ENCODE assay signal across 8 mouse cellular contexts in genomic region chr2:158673493-158673892, GRCm38 (mm10). TPM values are rescaled to one million over a fixed set of nuclear protein-coding genes. Genes with fewer than 3 reads are reported as not detected.
A peak's percentile ranks its signal among the peaks of the same experiment; 100 is the strongest.
DNase-seq lines count a peak whose midpoint lies in the region; ATAC-seq and TF ChIP-seq lines count a peak whose summit lies in the region.

No protein-coding gene starts in this region.

- peaks cover 20% of the 10 kb centered on the region for H3K4me1 ChIP-seq in lung, embryonic 15.5 days
- peaks cover 34% of the 10 kb centered on the region for H3K4me1 ChIP-seq in lung, adult 2 months (ENCODE audit: control insufficient read depth, insufficient read depth, low read length)
- peaks cover 14% of the 10 kb centered on the region for H3K4me1 ChIP-seq in limb, embryonic 11.5 days (ENCODE audit: control insufficient read depth, insufficient read depth, low read length)

- H3K9me3 ChIP-seq in lung, embryonic 15.5 days, result no peaks in the 10 kb centered on the region
- no peaks in the 10 kb centered on the region for H3K9me3 ChIP-seq in limb, embryonic 11.5 days (ENCODE audit: control insufficient read depth, low read length)

- TF ChIP-seq POLR2A in lung, adult 2 months (IDR thresholded peaks at IDR 0.05; ENCODE audit: borderline replicate concordance, extremely low read depth, low read depth, low read length), result no peak

- intact Hi-C loops in gastrocnemius, postnatal 14 days (cut with DNase I; ENCODE audit: low total_unique reads), result no loop called here

- H3K36me3 ChIP-seq in lung, embryonic 15.5 days, result no peaks in the 10 kb centered on the region
- H3K36me3 ChIP-seq in limb, embryonic 11.5 days (ENCODE audit: control insufficient read depth, insufficient read depth, low read length), result no peaks in the 10 kb centered on the region

- H3K9ac ChIP-seq in lung, embryonic 15.5 days, result no peak overlapping the region
- H3K9ac ChIP-seq in limb, embryonic 11.5 days (ENCODE audit: low read length), result no peak overlapping the region

- H3K4me2 ChIP-seq in lung, embryonic 15.5 days, result peak overlapping the region; percentile 21; the same call in 1 of the 2 replicates
- H3K4me2 ChIP-seq in limb, embryonic 11.5 days (ENCODE audit: low read depth, severe bottlenecking), result no peak overlapping the region

- peaks cover 22% of the 10 kb centered on the region for H3K27me3 ChIP-seq in lung, embryonic 15.5 days
- peaks cover 14% of the 10 kb centered on the region for H3K27me3 ChIP-seq in limb, embryonic 11.5 days (ENCODE audit: control insufficient read depth, insufficient read depth, low read length)

- no peak for TF ChIP-seq CTCF in lung, adult 2 months (IDR thresholded peaks at IDR 0.05; ENCODE audit: insufficient read depth, low read length)

- WGBS in lung, embryonic 15.5 days, result 44% methylated on average over 4 of the region's 4 CpGs
- 30% methylated on average over 4 of the region's 4 CpGs for WGBS in lung, adult 2 months
- WGBS in limb, embryonic 11.5 days, result 51% methylated on average over 4 of the region's 4 CpGs

- no peak for ATAC-seq in lung, embryonic 15.5 days (ENCODE audit: borderline replicate concordance, extremely low read depth, low FRiP score, low TSS enrichment)
- ATAC-seq in limb, embryonic 11.5 days (ENCODE audit: insufficient number of reproducible peaks, low FRiP score, low TSS enrichment, low read depth), result no peak

- peak; percentile 14 for DNase-seq in adrenal gland, postnatal 25 days
- DNase-seq in adrenal gland, adult 2 months, result no peak
- no peak for DNase-seq in lung, adult 2 months
- peak; percentile 46 for DNase-seq in limb, embryonic 11.5 days (ENCODE audit: low spot score)
- DNase-seq in thymus, postnatal 0 days (ENCODE audit: low spot score), result peak; percentile 63
- no peak for DNase-seq in gastrocnemius, postnatal 14 days
- DNase-seq in right cerebral cortex, adult 18-20 months, result no peak

- H3K4me3 ChIP-seq in lung, embryonic 15.5 days, result no peak overlapping the region
- H3K4me3 ChIP-seq in lung, adult 2 months (replicated peaks; ENCODE audit: extremely low read depth, low read depth, low read length), result no peak overlapping the region
- H3K4me3 ChIP-seq in limb, embryonic 11.5 days (ENCODE audit: low read depth, low read length), result no peak overlapping the region

- peak overlapping the region; percentile 63 for H3K27ac ChIP-seq in lung, embryonic 15.5 days
- H3K27ac ChIP-seq in limb, embryonic 11.5 days (replicated peaks; ENCODE audit: low read depth, low read length), result no peak overlapping the region

RNA-seq across cellular contexts. Expression of gene Ppp1r16b, which starts 8.3 kb away (rescaled TPM):
- total RNA-seq in adrenal gland, postnatal 25 days (2021), result 15.8 and 19.0 TPM in 2 replicates
- total RNA-seq in adrenal gland, adult 2 months (2021), result 10 to 100 TPM in 1 of 2 experiments, 1 to 10 TPM in 1; 9.3 to 13.3 TPM
- polyA plus RNA-seq in adrenal gland, adult 2 months (2012; rRNA removed), result 3.3 and 4.1 TPM in 2 replicates
- 16.7 and 20.2 TPM in 2 replicates for polyA plus RNA-seq in lung, embryonic 15.5 days (2015; fragmentation: Nextera tagmentation; extraction: Ambion mirVana)
- 31.6 and 43.5 TPM in 2 replicates for polyA plus RNA-seq in lung, adult 2 months (2012; rRNA removed)
- polyA plus RNA-seq in limb, embryonic 11.5 days (2014; fragmentation: Nextera tagmentation; extraction: Ambion mirVana), result 4.1 and 4.6 TPM in 2 replicates
- 45.4 and 58.3 TPM in 2 replicates for polyA plus RNA-seq in thymus, postnatal 0 days (2015; fragmentation: Nextera tagmentation; extraction: Ambion mirVana)
- 1 to 10 TPM; 7.5 to 8.8 TPM for total RNA-seq in gastrocnemius, postnatal 14 days (2021)

RNA-seq across cellular contexts. Expression of gene Actr5, which starts 48.8 kb away (rescaled TPM):
- 9.9 and 14.8 TPM in 2 replicates for total RNA-seq in adrenal gland, postnatal 25 days (2021)
- 10 to 100 TPM in 1 of 2 experiments, 1 to 10 TPM in 1; 9.1 to 10.1 TPM for total RNA-seq in adrenal gland, adult 2 months (2021)
- polyA plus RNA-seq in adrenal gland, adult 2 months (2012; rRNA removed), result 7.1 and 9.0 TPM in 2 replicates
- polyA plus RNA-seq in lung, embryonic 15.5 days (2015; fragmentation: Nextera tagmentation; extraction: Ambion mirVana), result 10.1 and 11.1 TPM in 2 replicates
- 8.1 and 9.0 TPM in 2 replicates for polyA plus RNA-seq in lung, adult 2 months (2012; rRNA removed)
- polyA plus RNA-seq in limb, embryonic 11.5 days (2014; fragmentation: Nextera tagmentation; extraction: Ambion mirVana), result 16.4 and 20.6 TPM in 2 replicates
- 16.1 and 18.4 TPM in 2 replicates for polyA plus RNA-seq in thymus, postnatal 0 days (2015; fragmentation: Nextera tagmentation; extraction: Ambion mirVana)
- 1 to 10 TPM; 3.2 to 4.1 TPM for total RNA-seq in gastrocnemius, postnatal 14 days (2021)

Comparison
In these comparisons a context has a peak if more than half of its experiments do, and no peak if none do; other contexts are left out.
1. DNase-seq: peak in adrenal gland, postnatal 25 days (single experiment), limb, embryonic 11.5 days (single experiment) and thymus, postnatal 0 days (single experiment); none in adrenal gland, adult 2 months (single experiment), lung, adult 2 months (single experiment), gastrocnemius, postnatal 14 days (single experiment) and right cerebral cortex, adult 18-20 months (single experiment).